Mouse (Mus musculus): ENCODE data around the gene Vmn1r237.

Gene Vmn1r237

DNA sequence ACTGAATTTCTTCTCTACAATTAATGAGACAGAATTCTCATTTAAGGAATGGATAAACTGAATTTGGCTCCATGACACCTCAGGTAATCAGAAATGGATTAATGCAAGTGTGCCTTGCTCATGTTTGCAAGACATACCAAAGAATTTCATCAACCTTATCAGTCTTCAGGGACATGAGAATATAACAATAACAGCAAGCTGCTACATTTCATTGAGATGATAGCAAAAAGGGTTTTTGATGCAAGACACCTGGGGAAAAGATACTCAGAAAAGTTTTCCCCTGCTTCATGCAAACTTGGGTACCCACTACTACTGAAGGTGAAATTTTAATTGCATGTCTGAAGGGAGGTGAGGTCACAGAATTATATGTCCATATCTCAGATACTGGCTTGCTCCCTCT is at the start of gene Vmn1r237:
Vmn1r237 (plus strand) TSS at position 301 of the 400 bp plus-strand sequence.
- no peak for DNase-seq (ENCODE audit: low read depth)

DNA sequence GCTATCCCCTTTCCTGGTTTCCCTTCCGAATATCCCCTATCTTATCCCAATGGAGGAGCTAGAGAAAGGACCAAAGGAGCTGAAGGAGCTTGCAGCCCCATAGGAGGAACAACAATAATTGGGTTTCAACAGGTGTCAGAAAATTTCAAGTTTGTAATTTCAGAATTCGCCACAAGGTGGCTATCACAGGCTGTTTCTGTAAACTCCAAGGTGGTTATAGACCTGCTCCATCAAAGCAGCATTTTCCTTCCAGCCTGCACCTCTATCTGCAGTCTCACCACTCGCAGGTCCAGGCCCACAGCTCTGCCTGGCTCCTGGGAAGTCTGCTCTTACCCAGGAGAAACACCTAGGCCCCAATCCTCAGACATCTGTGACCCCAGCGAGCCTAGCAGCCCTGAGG is 39.6 kb upstream of the Vmn1r237 start:
- peak; percentile 10 for DNase-seq (ENCODE audit: low read depth)

DNA sequence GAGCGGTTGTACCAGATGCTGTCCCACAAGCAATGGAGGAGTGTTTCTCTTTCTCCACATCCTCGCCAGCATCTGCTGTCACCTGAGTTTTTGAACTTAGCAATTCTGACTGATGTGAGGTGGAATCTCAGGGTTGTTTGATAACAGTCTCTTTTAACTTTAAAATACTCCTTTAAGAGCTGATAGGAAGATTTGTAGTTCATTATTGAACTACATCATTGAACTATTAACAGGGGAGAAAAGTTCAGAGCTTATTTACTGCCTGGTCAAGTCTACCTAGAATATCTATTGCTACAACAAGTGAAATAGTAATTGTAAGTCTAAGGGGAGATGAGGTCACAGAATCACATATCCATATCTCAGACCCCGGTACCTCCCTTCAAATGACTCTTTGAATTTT is 29.0 kb upstream of the Vmn1r237 start, which contains the start of gene Vmn1r236:
Vmn1r236 (plus strand) TSS at position 301 of the 400 bp plus-strand sequence.
- DNase-seq (ENCODE audit: low read depth), result no peak

DNA sequence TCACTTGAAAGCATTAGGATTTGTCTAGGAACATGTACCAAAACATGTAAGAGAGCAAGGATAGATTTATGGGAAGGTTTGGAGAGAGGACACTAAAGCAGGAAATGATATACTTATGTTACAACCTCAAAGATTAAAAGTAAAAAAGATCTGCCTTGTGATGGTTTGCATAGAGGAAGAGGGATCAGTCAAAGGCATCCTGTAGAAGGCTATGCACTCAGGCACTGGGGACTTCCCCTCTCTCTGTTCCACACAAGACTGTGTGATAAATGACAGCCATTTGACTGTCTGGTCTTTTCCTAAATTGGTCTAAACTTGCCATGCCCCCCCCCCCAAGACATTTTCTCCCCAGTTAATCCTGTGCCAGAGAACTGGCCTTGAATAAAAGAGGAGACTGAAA is 27.3 kb upstream of the Vmn1r237 start:
- DNase-seq (ENCODE audit: low read depth), result no peak

DNA sequence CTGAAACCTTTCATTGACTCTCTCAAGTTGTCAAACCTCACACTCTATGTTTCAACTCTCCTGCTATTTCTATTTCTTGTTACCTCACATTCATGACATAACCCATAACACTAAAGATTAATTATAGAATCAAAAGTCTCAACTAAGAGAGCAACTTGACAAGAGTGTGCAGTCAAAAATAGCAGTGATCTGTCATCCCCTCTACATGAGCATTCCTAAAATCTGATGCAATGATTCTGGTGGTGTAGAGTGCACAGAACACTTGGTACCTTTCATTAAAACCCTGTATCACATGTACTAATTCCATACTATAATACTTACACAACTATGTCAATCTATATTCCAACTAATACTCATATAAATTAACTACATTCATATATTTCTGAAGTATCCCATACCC is 22.0 kb upstream of the Vmn1r237 start:
- no peak for DNase-seq (ENCODE audit: low read depth)

All from fibroblast of lung, adult 2 months (primary cell).